Mouse (Mus musculus) bone marrow, adult 2 months (tissue): Measurements from ENCODE around the gene Gm7138.

ENCODE experiments used
- CTCF ChIP-seq: fragments of 200-500 bp; IDR thresholded peaks from 2 replicates; pipeline ENCODE4 v1.5.1; 2011; ENCODE audit warnings: low read length, control low read depth; ENCODE audit not compliant: control insufficient read depth, insufficient read depth
- POLR2A ChIP-seq: fragments of 200-500 bp; IDR thresholded peaks from 2 replicates; pipeline ENCODE4 v1.6.1; 2011; ENCODE audit warnings: low read depth, mild to moderate bottlenecking, control low read depth, low read length, borderline replicate concordance; ENCODE audit not compliant: control insufficient read depth

DNA sequence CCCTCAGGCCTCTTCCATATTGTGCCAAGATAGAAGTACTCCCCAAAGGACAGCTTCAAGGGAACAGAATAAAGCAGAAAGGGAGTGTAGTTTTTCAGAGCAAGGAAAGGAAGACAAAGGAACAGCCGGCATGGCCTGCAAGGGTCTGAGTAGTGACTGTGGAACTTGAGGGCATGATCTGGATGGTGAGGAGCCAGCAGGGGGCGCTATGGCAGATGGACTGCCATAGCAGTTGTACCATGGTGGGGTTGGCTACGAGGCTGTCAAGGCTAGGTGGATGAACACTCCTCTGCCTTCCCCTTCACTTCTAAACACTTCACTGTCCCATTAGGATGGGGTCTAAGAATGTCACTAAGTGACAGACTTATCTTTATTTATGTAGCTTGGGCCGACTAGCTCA lies 47.5 kb downstream of the Gm7138 start:
- TF ChIP-seq POLR2A (no peak), CTCF (peak; percentile 66)
